Mouse (Mus musculus) embryonic facial prominence, embryonic 15.5 days (tissue): Measurements from ENCODE around the gene Alg9. TPM values are rescaled to one million over a fixed set of nuclear protein-coding genes. Genes with fewer than 3 reads are reported as not detected.

Experiments
- ATAC-seq: fragments of 200-750 bp; cut with Nextera tagmentation; 2 replicates; pipeline ENCODE4 v1.8.0; 2017; ENCODE audit warnings: low read depth, moderate TSS enrichment; ENCODE audit not compliant: insufficient number of reproducible peaks, low FRiP score, low TSS enrichment
- H3K27ac ChIP-seq: fragments of 300-500 bp; sonication (generic); replicated peaks from 2 replicates; pipeline ENCODE4 v1.5.1; 2015; ENCODE audit warnings: mild to moderate bottlenecking, inconsistent platforms
- H3K27me3 ChIP-seq: fragments of 300-500 bp; sonication (generic); 2 replicates; pipeline ENCODE4 v1.6.1; 2015; ENCODE audit warnings: inconsistent platforms
- H3K36me3 ChIP-seq: fragments of 300-500 bp; sonication (generic); 2 replicates; pipeline ENCODE4 v1.6.1; 2015; ENCODE audit warnings: mild to moderate bottlenecking, inconsistent platforms
- H3K4me1 ChIP-seq: fragments of 300-500 bp; sonication (generic); 2 replicates; pipeline ENCODE4 v1.6.1; 2015; ENCODE audit warnings: inconsistent platforms
- H3K4me2 ChIP-seq: fragments of 300-500 bp; sonication (generic); replicated peaks from 2 replicates; pipeline ENCODE4 v1.6.1; 2015; ENCODE audit warnings: mild to moderate bottlenecking, inconsistent platforms
- H3K4me3 ChIP-seq: fragments of 300-500 bp; sonication (generic); replicated peaks from 2 replicates; pipeline ENCODE4 v1.5.1; 2015; ENCODE audit warnings: mild to moderate bottlenecking, inconsistent platforms
- H3K9ac ChIP-seq: fragments of 300-500 bp; sonication (generic); 2 replicates; pipeline ENCODE4 v1.6.1; 2015; ENCODE audit warnings: inconsistent platforms
- H3K9me3 ChIP-seq: fragments of 300-500 bp; sonication (generic); replicated peaks from 2 replicates; pipeline ENCODE4 v1.6.1; 2016; ENCODE audit warnings: inconsistent platforms
- WGBS: fragments of 180-500 bp; shearing (Covaris S2); methylation state at CpG from one replicate; pipeline ENCODE4 v1.1.7; 2015; 5-methylcytosine and 5-hydroxymethylcytosine counted together
- polyA plus RNA-seq: library from polyadenylated mRNA; unstranded; fragments of >200 nt; fragmentation: Nextera tagmentation; extraction: Ambion mirVana; gene quantifications from 2 replicates; pipeline ENCODE4 v1.2.1, GENCODE M21; 2015

The Alg9 gene
- polyA plus RNA-seq, 1 experiment from 2014 or later: 33.9 TPM

DNA sequence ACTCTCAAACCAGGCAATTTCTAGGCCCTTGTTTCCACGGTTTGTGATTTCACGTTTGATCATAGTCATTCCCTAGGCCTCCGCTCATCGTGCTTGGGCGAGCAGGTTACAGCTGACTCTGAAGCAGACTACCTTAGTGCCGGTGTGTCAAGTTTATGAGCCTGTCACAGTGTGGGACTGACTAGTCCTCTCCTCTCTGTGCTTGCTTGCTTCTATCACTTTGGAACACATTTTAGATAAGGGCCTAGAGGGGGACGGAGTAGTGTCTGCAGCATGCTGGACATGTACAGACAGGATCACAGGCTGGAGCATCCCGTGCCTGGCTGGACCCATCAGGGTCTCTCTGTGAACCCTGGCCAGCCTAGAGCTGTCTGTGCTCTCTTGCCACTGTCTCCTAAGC, 79.6 kb downstream of the Alg9 start:
- Histone ChIP-seq H3K36me3 (peaks cover 6% of the 10 kb centered on the region), H3K27ac (no peak overlapping the region), H3K9me3 (no peaks in the 10 kb centered on the region), H3K4me2 (no peak overlapping the region), H3K4me3 (no peak overlapping the region), H3K4me1 (peaks cover 33% of the 10 kb centered on the region), H3K9ac (no peak overlapping the region), H3K27me3 (no peaks in the 10 kb centered on the region)
- ATAC-seq: no peak
- WGBS: 70% methylated on average over 8 of the region's 8 CpGs

DNA sequence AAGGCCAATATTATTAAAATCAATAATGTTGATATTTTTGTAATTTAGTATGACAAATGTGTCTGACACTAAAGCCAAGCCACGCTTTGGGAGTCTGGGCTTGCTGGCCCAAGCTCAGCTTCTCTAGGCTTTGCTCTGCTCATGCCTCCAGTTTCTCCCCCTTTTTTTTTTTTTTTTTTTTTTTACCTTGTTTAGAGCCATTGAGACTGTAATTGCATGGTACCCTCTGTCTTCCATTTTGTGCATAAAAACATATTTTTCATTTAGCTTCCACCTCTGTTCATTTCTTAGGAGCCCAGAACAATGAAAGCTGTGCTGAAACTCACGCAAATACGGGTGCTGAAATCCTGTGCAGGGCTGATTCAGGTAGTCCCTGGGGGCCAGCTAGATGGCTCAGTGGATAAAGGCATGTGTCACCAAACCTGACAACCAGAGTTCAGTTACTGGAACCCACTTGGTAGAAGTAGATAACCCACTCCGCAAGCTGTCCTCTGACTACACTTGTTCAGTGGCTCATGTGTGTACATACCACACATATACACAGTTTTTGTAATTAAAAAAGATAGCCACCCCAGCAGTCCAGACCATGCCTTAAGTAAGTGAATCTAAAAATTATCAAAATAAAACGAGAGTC, 80.4 kb downstream of the Alg9 start:
- Histone ChIP-seq H3K4me3 (no peak overlapping the region), H3K27ac (no peak overlapping the region), H3K9ac (no peak overlapping the region), H3K9me3 (no peaks in the 10 kb centered on the region), H3K4me2 (no peak overlapping the region), H3K27me3 (no peaks in the 10 kb centered on the region), H3K4me1 (peaks cover 24% of the 10 kb centered on the region), H3K36me3 (peaks cover 15% of the 10 kb centered on the region)
- no peak for ATAC-seq
- WGBS: 87% methylated on average over 5 of the region's 5 CpGs

DNA sequence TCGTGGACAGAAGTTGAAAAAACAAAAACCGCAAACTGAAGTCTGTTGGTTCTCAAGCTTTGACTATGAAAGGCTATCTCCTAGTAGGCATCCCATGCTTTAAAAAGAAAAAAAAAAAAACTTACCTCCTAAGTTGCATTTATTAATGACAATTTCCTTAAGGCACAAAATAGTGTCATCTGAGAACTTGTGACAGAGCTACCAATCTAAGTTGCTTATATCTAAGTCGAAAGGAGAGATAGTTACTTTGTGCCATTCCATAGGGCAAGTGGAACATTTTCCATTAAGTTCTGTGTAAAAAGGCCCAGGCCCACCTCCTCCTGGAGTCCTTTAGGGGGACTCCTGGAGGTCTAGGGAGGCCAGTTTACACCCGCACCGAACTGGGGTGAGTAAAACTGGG, 81.0 kb downstream of the Alg9 start:
- no peak overlapping the region for H3K9ac ChIP-seq
- H3K4me3 ChIP-seq: peak overlapping the region; percentile 66
- H3K9me3 ChIP-seq: no peaks in the 10 kb centered on the region
- H3K4me1 ChIP-seq: peaks cover 19% of the 10 kb centered on the region
- peak overlapping the region; percentile 70 for H3K4me2 ChIP-seq
- WGBS: 63% methylated on average over 5 of the region's 5 CpGs
- no peak for ATAC-seq
- peak overlapping the region; percentile 89 for H3K27ac ChIP-seq
- H3K36me3 ChIP-seq: peaks cover 20% of the 10 kb centered on the region
- H3K27me3 ChIP-seq: no peaks in the 10 kb centered on the region

DNA sequence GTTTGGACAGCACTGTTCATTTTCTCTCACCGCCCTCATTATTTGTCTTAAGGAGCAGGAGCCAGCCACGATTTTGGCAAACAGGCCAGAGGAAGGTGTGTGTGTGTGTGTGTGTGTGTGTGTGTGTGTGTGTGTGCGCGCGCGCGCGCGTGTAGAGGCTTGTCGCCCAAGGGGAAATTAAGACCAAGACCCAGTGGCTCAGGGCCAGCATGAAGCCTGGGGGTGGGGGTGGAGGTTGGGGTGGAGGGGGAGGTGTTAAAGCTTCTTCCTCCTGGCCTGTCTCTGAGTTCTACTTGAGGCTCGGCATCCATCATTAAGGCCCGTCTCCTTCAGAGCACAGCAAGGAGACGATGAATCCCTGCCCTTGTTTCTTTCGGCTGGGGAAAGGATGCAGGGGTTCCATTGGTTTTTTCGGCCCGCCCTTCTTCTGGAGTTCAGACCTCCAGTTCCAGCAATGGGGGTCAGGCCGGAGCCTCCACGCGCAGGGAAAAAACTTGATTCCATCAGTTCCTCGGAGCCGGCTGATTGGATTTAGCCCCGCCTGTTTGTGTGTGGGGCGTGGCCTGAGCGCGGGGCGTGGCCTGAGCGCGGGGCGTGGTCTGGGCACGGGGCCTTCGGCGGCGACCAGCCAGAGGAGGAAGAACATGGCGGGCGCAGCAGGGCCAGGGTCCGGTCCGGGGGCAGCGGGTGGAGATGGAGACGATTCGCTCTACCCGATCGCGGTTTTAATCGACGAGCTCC, 81.7 kb downstream of the Alg9 start:
- peak overlapping the region; percentile 66 for H3K4me3 ChIP-seq
- ATAC-seq: peak; percentile 90
- H3K36me3 ChIP-seq: peaks cover 28% of the 10 kb centered on the region
- H3K27me3 ChIP-seq: no peaks in the 10 kb centered on the region
- peak overlapping the region; percentile 60 for H3K9ac ChIP-seq
- H3K4me2 ChIP-seq: peak overlapping the region; percentile 70
- peak overlapping the region; percentile 89 for H3K27ac ChIP-seq
- H3K4me1 ChIP-seq: peaks cover 16% of the 10 kb centered on the region
- WGBS: under 1% methylated on average over 45 of the region's 45 CpGs
- H3K9me3 ChIP-seq: no peaks in the 10 kb centered on the region

DNA sequence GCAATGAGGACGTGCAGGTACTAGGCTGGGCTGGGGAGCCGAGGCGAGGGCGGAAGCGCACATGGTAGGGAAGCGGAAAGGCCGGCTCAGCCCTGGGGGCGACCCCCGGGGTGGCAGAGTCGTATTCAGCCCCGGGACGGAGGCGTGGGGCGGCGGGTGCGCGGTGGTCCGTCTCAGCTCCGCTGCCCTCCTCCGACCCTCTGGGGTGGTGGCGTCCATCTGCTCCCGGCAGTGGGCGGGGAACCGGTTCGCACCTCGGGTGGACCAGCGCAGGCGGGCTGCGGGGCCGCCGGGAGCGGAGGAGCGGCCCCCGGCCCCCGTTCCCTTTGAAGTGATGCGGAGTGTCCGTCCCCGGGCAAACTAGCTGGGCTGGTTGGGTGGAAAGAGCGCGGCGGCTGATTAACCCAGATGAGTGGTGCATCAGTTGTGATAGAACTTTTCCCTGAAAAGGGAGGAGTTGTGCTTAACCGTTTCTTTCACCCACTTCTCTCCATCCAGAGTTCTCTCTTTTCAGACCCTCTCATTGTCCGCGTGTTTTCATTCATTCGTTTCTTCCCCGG, 82.3 kb downstream of the Alg9 start:
- Histone ChIP-seq H3K36me3 (peaks cover 34% of the 10 kb centered on the region), H3K4me2 (peak overlapping the region; percentile 70), H3K9me3 (no peaks in the 10 kb centered on the region), H3K27ac (peak overlapping the region; percentile 89), H3K27me3 (no peaks in the 10 kb centered on the region), H3K4me1 (peaks cover 16% of the 10 kb centered on the region), H3K9ac (peak overlapping the region; percentile 60), H3K4me3 (peak overlapping the region; percentile 66)
- under 1% methylated on average over 46 of the region's 46 CpGs for WGBS
- peak; percentile 61 for ATAC-seq

DNA sequence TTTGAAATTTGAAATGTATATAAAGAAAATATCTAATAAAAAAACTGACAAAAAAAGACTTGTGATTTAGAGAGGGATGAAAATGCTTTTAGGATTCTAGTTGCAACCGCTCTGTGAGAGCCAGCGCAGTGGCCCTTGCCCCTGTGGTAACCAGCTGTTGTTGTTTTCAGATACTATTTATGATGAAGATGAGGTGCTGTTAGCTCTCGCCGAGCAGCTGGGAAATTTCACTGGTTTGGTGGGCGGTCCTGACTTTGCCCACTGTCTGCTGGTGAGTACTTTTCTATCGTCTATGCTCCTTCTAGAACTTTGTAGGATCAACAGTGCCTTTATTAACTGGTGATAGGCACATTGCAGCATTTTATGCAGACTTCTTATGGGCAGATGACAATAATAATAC, 83.9 kb downstream of the Alg9 start:
- Histone ChIP-seq H3K27ac (no peak overlapping the region), H3K4me3 (no peak overlapping the region), H3K9ac (no peak overlapping the region), H3K4me1 (peaks cover 13% of the 10 kb centered on the region), H3K36me3 (peaks cover 47% of the 10 kb centered on the region), H3K27me3 (no peaks in the 10 kb centered on the region), H3K4me2 (no peak overlapping the region), H3K9me3 (no peaks in the 10 kb centered on the region)
- whole genome bisulfite sequencing: 88% methylated on average over 6 of the region's 6 CpGs
- no peak for ATAC-seq

DNA sequence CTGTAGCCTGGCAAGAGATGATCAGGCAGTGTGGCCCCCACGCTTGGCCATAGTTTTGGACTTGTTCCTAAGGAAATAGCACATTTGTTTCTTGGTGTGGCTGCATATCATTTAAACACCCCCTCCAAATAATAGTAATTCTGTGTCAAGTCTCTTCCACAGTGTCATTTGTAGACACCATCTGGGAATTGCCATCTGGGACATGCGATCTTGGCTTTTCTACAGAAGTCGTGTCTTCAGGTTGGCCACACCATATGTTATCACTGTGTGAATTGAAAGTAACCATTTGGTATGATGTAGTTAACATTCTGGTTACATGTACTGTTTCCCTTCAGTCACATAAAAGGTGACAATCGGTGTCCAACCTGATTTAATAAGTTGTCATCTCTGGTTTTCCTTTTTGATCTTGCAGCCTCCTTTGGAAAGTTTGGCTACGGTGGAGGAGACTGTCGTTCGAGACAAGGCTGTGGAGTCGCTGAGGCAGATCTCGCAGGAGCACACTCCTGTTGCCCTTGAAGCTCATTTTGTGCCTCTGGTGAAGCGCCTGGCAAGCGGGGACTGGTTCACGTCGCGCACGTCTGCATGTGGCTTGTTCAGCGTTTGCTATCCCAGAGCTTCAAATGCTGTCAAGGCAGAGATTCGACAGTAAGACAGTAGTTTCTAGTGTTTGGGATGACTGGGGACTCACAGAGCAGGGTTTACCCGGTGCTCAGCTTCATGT, 86.5 kb downstream of the Alg9 start:
- ATAC-seq: no peak
- no peak overlapping the region for H3K4me3 ChIP-seq
- H3K27ac ChIP-seq: no peak overlapping the region
- H3K27me3 ChIP-seq: no peaks in the 10 kb centered on the region
- H3K9ac ChIP-seq: no peak overlapping the region
- H3K4me1 ChIP-seq: peaks cover 12% of the 10 kb centered on the region
- WGBS: 87% methylated on average over 18 of the region's 18 CpGs
- H3K36me3 ChIP-seq: peaks cover 67% of the 10 kb centered on the region
- H3K4me2 ChIP-seq: no peak overlapping the region
- no peaks in the 10 kb centered on the region for H3K9me3 ChIP-seq

DNA sequence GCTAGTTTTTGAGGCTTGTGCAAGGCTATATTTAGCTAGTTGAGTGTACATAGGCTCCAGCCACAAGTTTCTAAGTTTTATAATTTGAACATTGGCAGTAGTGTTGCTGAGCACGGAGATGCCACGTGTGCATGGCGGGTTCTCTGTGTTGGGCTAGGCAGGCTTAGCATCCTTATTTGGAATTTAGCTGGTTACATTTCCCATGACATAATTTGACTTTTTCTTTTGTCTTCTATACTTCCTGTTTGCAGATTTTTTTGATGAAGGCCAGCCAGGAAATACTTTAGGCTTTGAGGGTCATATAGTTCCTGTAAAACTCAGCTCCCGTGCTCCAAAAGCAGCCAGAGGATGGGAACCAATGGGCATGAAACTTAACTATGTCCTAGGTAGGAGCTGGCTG, 89.0 kb downstream of the Alg9 start:
- Histone ChIP-seq H3K4me1 (0 out of 2 replicates have a peak, but pooled peaks cover 4% of the 10 kb centered on the region), H3K9me3 (no peaks in the 10 kb centered on the region), H3K4me3 (no peak overlapping the region), H3K9ac (no peak overlapping the region), H3K27me3 (no peaks in the 10 kb centered on the region), H3K4me2 (no peak overlapping the region), H3K27ac (no peak overlapping the region), H3K36me3 (peaks cover 86% of the 10 kb centered on the region)
- WGBS: 85% methylated on average over 4 of the region's 4 CpGs
- no peak for ATAC-seq

DNA sequence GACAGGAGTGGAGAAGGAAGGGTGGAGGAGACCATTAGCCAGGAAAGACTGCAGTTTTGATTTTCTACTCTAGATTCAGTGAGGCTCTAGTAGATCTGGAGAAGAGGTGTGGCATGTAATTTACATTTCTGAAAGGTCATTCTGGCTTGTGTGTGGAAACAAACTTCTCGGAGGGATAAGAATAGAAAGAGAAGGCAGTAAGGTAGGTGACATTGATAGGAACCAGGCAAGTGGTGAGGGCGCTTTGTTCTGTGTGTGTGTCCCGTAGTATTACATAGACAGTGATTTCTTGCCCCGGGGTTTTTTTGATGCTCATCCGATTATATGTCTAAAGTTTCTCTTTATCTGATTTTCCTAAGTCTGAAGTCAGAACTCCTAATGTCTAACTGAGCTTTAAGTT, 90.1 kb downstream of the Alg9 start:
- WGBS: 72% methylated on average over 5 of the region's 5 CpGs
- H3K27ac ChIP-seq: no peak overlapping the region
- H3K36me3 ChIP-seq: peaks cover 83% of the 10 kb centered on the region
- H3K9me3 ChIP-seq: no peaks in the 10 kb centered on the region
- ATAC-seq: no peak
- H3K4me1 ChIP-seq: 0 out of 2 replicates have a peak, but pooled peaks cover 4% of the 10 kb centered on the region
- H3K4me3 ChIP-seq: no peak overlapping the region
- H3K27me3 ChIP-seq: no peaks in the 10 kb centered on the region
- H3K4me2 ChIP-seq: no peak overlapping the region
- no peak overlapping the region for H3K9ac ChIP-seq

DNA sequence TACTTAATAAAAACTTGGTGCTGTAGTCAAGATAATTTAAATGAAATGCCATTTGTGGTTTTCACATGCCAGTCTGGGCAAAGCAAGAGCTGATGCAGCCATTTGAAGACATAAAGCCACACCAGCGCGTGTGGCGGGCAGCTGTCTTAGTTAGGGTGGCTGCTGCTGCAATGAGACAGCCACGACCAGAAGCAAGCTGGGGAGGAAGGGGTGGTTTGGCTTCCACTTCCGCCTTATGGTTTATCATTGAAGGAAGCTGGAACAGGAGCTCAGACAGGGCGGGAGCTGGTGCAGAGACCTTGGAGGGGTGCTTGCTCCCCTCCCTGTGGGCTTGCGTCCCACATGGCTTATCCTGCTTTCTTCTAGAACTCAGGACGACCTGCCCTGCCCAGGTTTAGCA, 91.0 kb downstream of the Alg9 start:
- Histone ChIP-seq H3K27me3 (no peaks in the 10 kb centered on the region), H3K9me3 (no peaks in the 10 kb centered on the region), H3K4me2 (no peak overlapping the region), H3K27ac (no peak overlapping the region), H3K4me3 (no peak overlapping the region), H3K9ac (no peak overlapping the region), H3K36me3 (peaks cover 83% of the 10 kb centered on the region), H3K4me1 (0 out of 2 replicates have a peak, but pooled peaks cover 4% of the 10 kb centered on the region)
- WGBS: 63% methylated on average over 8 of the region's 8 CpGs
- ATAC-seq: no peak

DNA sequence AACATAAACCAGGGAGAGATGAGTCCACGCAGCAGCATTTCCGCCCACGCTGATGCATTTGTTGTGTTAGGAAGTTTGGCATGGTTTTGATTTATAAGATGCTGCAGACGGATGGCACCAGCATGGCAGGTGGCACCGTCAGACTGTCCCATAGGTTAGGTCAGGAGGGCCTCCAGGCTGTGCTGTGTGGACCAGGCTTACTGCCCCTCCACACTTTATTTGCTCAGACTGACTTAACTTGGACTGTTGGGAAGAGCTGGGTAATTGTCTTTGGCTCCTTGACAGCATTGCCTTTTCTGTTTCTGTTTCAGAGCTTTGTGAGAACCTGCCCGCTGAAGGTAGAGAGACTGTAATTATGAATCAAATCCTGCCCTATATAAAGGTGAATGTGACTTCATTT, 92.2 kb downstream of the Alg9 start:
- Histone ChIP-seq H3K36me3 (peaks cover 75% of the 10 kb centered on the region), H3K27ac (peak overlapping the region; percentile 17; the same call in 1 of the 2 replicates), H3K4me3 (no peak overlapping the region), H3K4me1 (0 out of 2 replicates have a peak, but pooled peaks cover 4% of the 10 kb centered on the region), H3K9me3 (no peaks in the 10 kb centered on the region), H3K4me2 (no peak overlapping the region), H3K9ac (no peak overlapping the region), H3K27me3 (no peaks in the 10 kb centered on the region)
- 83% methylated on average over 6 of the region's 6 CpGs for WGBS
- ATAC-seq: no peak
